Mouse (Mus musculus) hindbrain, embryonic 13.5 days (tissue): ENCODE data around the gene Rin2. TPM values are rescaled to one million over a fixed set of nuclear protein-coding genes. Genes with fewer than 3 reads are reported as not detected.

Experiments
- ATAC-seq: fragments of 200-750 bp; cut with Nextera tagmentation; 2 replicates; pipeline ENCODE4 v1.8.0; 2017; ENCODE audit warnings: moderate TSS enrichment; ENCODE audit not compliant: low FRiP score
- H3K27ac ChIP-seq: fragments of 300-500 bp; sonication (generic); 2 replicates; pipeline ENCODE4 v1.5.1; 2015; ENCODE audit warnings: inconsistent platforms, mild to moderate bottlenecking, moderate library complexity
- H3K27me3 ChIP-seq: fragments of 300-500 bp; sonication (generic); 2 replicates; pipeline ENCODE4 v1.6.1; 2015; ENCODE audit warnings: mild to moderate bottlenecking, inconsistent platforms
- H3K36me3 ChIP-seq: fragments of 300-500 bp; sonication (generic); 2 replicates; pipeline ENCODE4 v1.6.1; 2015; ENCODE audit warnings: mild to moderate bottlenecking, inconsistent platforms
- H3K4me1 ChIP-seq: fragments of 300-500 bp; sonication (generic); replicated peaks from 2 replicates; pipeline ENCODE4 v1.6.1; 2015; ENCODE audit warnings: inconsistent platforms
- H3K4me2 ChIP-seq: fragments of 300-500 bp; sonication (generic); 2 replicates; pipeline ENCODE4 v1.6.1; 2015; ENCODE audit warnings: inconsistent platforms, mild to moderate bottlenecking, moderate library complexity
- H3K4me3 ChIP-seq: fragments of 300-500 bp; sonication (generic); 2 replicates; pipeline ENCODE4 v1.5.1; 2015; ENCODE audit warnings: mild to moderate bottlenecking, inconsistent platforms
- H3K9ac ChIP-seq: fragments of 300-500 bp; sonication (generic); 2 replicates; pipeline ENCODE4 v1.6.1; 2015; ENCODE audit warnings: mild to moderate bottlenecking, inconsistent platforms
- H3K9me3 ChIP-seq: fragments of 300-500 bp; sonication (generic); 2 replicates; pipeline ENCODE4 v1.6.1; 2016; ENCODE audit warnings: inconsistent platforms
- WGBS: fragments of 180-500 bp; shearing (Covaris S2); methylation state at CpG from one replicate; pipeline ENCODE4 v1.1.7; 2015; 5-methylcytosine and 5-hydroxymethylcytosine counted together
- polyA plus RNA-seq: library from polyadenylated mRNA; unstranded; fragments of >200 nt; fragmentation: Nextera tagmentation; extraction: Ambion mirVana; gene quantifications from 2 replicates; pipeline ENCODE4 v1.2.1, GENCODE M21; 2015

Gene Rin2
- polyA plus RNA-seq, 1 experiment from 2014 or later: 15.4 TPM

DNA sequence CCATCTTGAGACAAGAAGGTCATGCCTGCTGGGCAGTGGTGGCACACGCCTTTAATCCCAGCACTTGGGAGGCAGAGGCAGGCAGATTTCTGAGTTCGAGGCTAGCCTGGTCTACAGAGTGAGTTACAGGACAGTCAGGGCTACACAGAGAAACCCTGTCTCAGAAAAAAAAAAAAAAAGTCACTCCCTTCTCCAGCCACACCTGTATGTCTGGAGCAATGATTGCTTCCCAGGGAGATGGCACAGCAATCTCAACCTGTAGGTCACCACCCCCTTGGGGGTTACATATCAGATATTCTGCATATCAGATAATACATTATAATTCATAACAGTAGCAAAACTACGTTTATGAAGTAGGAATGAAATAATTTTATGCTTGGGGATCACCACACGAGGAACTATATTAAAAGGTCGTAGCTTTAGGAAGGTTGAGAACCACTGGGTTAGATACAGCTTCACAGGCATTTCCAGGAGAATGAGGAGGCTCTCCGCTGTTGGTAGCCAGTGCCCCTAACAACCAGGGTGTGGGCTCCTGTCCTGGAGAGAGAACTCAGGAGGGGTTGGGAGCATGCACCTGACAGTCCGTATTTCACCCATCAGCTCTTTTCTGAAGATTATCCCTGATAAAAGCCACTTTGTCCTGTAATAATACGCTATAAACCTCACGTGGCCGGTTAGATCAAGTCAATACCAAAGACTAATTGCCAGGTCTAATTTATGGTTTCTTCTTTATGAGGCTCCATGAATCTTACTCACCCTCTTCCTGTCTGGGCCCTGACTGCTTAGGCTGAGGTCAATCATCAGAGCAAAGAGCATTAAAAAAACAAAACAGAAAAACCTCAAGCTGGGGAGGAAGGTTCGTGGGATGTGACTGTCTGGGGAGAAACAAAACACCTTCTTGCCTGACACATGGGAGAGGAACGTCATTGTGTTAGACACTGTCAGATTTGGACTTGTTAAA is 166.2 kb downstream of the Rin2 start:
- Histone ChIP-seq H3K4me3 (no peak overlapping the region), H3K4me2 (no peak overlapping the region), H3K27ac (no peak overlapping the region), H3K9me3 (no peaks in the 10 kb centered on the region), H3K27me3 (no peaks in the 10 kb centered on the region), H3K36me3 (0 out of 2 replicates have a peak, but pooled peaks cover 4% of the 10 kb centered on the region), H3K9ac (no peak overlapping the region), H3K4me1 (peaks cover 6% of the 10 kb centered on the region)
- WGBS: 80% methylated on average over 12 of the region's 12 CpGs
- ATAC-seq: no peak

DNA sequence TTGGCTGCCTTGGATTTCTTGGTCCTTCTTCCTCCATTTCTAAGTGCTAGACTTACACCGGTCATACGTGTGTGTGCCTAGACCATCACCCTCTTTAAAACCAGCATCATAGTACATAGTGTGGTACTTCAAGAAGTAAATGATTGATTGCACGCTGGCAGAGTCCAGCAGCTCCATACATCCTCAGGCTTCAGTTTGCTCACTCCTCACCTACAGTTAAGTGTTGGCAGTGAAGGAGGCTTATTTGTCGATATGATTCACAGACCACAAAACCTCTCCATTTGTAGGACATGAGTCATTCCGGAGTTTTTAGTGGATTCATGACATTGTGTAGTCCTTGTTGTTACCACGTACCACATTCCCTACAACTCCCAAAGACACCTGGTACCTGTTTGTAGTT is 168.3 kb downstream of the Rin2 start:
- Histone ChIP-seq H3K4me2 (no peak overlapping the region), H3K36me3 (0 out of 2 replicates have a peak, but pooled peaks cover 12% of the 10 kb centered on the region), H3K4me3 (no peak overlapping the region), H3K27ac (no peak overlapping the region), H3K27me3 (no peaks in the 10 kb centered on the region), H3K9ac (no peak overlapping the region), H3K4me1 (peaks cover 6% of the 10 kb centered on the region), H3K9me3 (no peaks in the 10 kb centered on the region)
- WGBS: 93% methylated on average over 6 of the region's 6 CpGs
- ATAC-seq: no peak

DNA sequence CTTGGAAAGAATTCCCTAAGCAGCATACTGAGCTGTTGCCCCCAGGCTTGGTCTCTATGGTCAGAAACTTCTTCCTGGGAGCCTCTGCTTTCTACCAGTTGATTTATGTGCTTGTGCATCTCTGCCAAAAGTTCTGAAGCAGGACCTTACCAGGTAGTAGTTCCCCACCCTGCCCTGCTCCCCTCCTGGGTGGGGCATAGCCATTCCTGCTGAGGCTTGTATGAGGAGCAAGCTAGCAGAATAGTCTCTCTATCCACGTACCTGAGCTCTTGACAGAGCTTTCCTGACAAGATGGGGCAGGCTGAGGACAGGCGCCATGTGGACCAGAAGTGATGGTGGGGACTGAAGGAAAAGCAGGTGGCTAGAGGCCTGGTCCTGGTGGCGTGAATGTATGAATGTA is 171.6 kb downstream of the Rin2 start:
- Histone ChIP-seq H3K9me3 (no peaks in the 10 kb centered on the region), H3K4me1 (no peaks in the 10 kb centered on the region), H3K36me3 (peaks cover 21% of the 10 kb centered on the region), H3K27ac (no peak overlapping the region), H3K4me2 (no peak overlapping the region), H3K4me3 (no peak overlapping the region), H3K9ac (no peak overlapping the region), H3K27me3 (no peaks in the 10 kb centered on the region)
- WGBS: 93% methylated on average over 3 of the region's 3 CpGs
- no peak for ATAC-seq

DNA sequence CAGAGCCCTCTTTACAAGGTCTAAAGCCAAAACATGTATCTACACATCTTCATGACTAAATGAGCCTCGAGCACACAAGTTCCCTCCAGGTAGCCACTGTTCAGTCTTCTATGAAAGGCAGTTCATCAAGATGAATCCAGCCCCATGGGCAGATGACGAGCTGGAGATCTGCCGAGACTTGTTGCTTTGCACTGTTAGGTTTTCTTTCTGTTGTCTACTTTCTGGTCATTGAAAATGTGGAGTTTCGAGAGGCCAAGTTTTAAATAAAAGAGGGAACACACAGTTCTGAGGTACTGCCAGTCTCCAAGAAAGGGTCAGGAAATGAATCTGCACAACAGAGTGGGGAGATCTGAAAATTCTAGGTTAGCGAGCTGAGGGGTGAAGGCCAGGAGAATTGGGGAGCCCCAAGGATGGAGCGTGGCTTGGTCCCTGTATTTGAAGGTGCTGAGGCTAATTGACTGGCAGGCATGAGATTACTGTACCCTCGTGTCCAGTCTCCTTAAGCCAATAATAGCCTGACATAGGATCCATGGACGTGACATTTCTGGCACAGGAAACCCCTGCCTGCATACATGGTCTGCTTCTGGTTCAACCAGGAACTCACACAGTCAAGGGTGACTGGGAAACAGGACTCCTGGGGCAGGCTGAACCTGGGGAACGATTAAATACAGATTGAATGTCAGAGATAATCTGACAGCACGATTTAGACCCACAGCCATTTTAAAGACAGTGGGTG is 174.3 kb downstream of the Rin2 start:
- no peaks in the 10 kb centered on the region for H3K9me3 ChIP-seq
- H3K9ac ChIP-seq: no peak overlapping the region
- WGBS: 85% methylated on average over 10 of the region's 10 CpGs
- no peak overlapping the region for H3K4me3 ChIP-seq
- peak overlapping the region; percentile 4; the same call in 1 of the 2 replicates for H3K27ac ChIP-seq
- no peak overlapping the region for H3K4me2 ChIP-seq
- ATAC-seq: no peak
- H3K4me1 ChIP-seq: no peaks in the 10 kb centered on the region
- H3K27me3 ChIP-seq: no peaks in the 10 kb centered on the region
- H3K36me3 ChIP-seq: peaks cover 21% of the 10 kb centered on the region

DNA sequence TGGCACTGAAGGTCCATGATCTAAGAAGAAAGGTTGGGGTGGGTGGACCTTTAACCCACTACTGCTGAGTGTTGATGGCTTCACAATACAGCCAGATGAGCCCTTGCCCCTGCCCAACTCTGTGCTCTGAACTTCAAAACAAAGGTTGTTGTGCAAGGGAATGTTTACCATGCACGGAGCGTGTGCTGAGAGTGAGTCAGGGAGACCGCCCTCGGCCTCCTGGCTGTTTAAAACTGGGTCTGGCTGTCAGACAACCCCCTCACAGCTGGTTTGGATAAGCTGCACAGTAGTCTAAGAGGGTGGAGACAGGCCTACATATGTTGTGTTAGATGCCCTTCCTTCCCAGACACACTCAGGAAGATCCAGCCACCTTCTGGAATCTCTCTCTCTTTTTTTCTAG is 175.8 kb downstream of the Rin2 start:
- Histone ChIP-seq H3K9ac (no peak overlapping the region), H3K27ac (no peak overlapping the region), H3K9me3 (no peaks in the 10 kb centered on the region), H3K4me1 (no peaks in the 10 kb centered on the region), H3K36me3 (peaks cover 17% of the 10 kb centered on the region), H3K27me3 (no peaks in the 10 kb centered on the region), H3K4me2 (no peak overlapping the region), H3K4me3 (no peak overlapping the region)
- 42% methylated on average over 4 of the region's 4 CpGs for WGBS
- ATAC-seq: no peak

DNA sequence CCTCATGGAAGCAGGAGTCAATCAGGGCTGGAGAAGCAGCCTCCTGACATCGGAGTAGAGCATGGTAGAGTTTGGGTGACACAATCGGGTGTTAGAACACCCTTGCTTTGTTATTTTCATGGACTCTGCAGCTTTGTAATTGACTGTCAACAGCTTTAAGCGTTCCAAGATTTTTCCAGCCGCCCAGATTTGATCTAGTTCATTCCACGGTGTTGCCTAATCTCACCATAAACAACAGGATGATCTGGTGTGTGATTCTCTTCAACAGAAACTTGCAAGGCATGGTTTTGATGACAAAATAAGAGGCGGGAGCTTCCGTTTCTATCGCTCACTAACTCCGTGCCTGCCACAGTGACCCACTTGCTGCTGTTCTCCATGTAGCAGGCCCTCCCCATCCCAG is 180.8 kb downstream of the Rin2 start:
- Histone ChIP-seq H3K36me3 (no peaks in the 10 kb centered on the region; the same call in 1 of the 2 replicates), H3K9me3 (no peaks in the 10 kb centered on the region), H3K4me2 (no peak overlapping the region), H3K4me3 (no peak overlapping the region), H3K27ac (no peak overlapping the region), H3K27me3 (no peaks in the 10 kb centered on the region), H3K4me1 (peaks cover 27% of the 10 kb centered on the region), H3K9ac (no peak overlapping the region)
- WGBS: 91% methylated on average over 9 of the region's 9 CpGs
- no peak for ATAC-seq

DNA sequence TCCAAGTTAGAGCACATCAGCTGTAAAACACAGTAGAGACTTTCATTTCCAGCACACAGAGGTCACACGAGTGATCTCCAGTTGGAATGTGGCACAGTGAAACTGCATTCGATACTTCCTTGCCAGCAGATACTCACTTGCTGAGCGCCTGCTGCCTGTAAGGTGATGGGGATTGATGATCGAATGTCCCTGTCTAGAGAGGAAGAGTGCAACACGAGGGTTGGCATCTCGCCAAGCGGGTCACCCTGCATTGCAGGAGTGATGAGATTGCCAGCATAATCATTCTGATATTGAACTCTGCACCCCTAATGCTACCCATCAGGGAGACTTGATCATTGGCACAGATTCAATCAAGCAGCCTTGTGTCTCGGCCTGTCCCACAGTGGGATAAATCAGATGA is 182.8 kb downstream of the Rin2 start:
- H3K9ac ChIP-seq: no peak overlapping the region
- H3K27me3 ChIP-seq: no peaks in the 10 kb centered on the region
- H3K27ac ChIP-seq: no peak overlapping the region
- no peak overlapping the region for H3K4me2 ChIP-seq
- no peak overlapping the region for H3K4me3 ChIP-seq
- no peaks in the 10 kb centered on the region for H3K36me3 ChIP-seq
- no peaks in the 10 kb centered on the region for H3K9me3 ChIP-seq
- H3K4me1 ChIP-seq: peaks cover 33% of the 10 kb centered on the region
- WGBS: 76% methylated on average over 8 of the region's 8 CpGs
- ATAC-seq: no peak

DNA sequence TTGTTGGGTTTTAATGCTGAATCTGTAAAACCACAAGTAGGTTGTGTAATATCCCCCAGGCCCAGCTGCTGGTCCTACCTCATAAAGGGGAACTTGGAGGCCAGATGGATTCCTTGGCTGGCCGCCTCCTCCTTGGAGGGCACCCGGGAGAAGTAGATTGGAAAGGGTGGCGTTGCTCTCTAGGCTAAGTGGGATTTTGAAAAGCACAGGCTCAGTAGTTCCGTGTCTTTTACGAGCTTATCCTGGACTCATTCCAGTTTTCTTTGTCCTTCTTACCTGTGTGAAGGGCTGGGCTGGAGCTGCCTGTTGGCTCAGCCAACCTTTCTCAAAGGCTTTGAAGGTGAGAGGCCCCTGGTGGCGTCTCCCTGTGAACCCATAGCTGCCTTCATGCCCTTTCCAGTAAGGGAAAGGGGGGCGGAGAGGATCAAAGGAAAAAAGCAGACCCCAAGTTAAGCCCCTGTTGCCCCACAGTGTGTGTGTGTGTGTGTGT is 184.5 kb downstream of the Rin2 start:
- Histone ChIP-seq H3K4me3 (peak overlapping the region; percentile 36), H3K4me2 (peak overlapping the region; percentile 56), H3K27me3 (no peaks in the 10 kb centered on the region), H3K36me3 (0 out of 2 replicates have a peak, but pooled peaks cover 3% of the 10 kb centered on the region), H3K9me3 (no peaks in the 10 kb centered on the region), H3K4me1 (peaks cover 38% of the 10 kb centered on the region), H3K27ac (peak overlapping the region; percentile 85), H3K9ac (0 out of 2 replicates have a peak overlapping the region, but pooled peaks have one; percentile 62)
- 50% methylated on average over 7 of the region's 7 CpGs for WGBS
- peak; percentile 28 for ATAC-seq

DNA sequence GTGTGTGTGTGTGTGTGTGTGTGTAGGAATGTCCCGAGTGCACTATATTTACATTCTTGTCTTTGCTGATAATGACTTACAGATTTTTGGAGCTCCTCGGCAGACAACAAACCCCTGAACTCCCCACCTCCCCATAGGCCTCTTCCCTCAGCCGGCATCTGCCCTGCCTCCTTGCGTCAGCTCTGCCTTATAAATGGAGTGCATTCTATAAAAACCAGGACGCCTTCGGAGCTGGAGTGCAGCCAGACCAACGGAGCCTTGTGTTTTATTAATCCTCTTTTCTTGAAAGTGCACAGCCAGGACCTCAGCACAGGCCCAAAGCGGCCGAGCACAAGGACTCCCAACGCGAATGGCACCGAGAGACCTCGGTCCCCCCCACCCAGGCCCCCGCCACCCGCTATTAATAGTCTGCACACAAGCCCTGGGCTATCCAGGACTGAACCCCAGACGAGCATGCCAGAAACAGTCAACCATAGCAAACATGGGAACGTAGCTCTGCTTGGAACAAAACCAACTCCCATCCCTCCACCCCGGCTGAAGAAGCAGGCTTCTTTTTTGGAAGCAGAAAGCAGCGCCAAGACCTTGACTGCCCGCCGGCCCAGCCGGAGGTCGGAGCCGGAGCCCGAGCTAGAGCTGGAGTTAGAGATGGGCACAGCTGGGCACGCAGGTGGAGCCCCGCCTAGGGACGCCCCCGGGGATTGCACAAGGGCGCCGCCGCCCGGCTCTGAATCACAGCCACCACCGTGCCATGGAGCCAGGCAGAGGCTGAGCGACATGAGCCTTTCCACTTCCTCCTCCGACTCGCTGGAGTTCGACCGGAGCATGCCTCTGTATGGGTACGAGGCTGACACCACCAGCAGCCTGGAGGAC is 185.2 kb downstream of the Rin2 start:
- Histone ChIP-seq H3K9ac (peak overlapping the region; percentile 62), H3K27me3 (no peaks in the 10 kb centered on the region), H3K4me3 (peak overlapping the region; percentile 36), H3K9me3 (no peaks in the 10 kb centered on the region), H3K36me3 (0 out of 2 replicates have a peak, but pooled peaks cover 3% of the 10 kb centered on the region), H3K4me1 (peaks cover 38% of the 10 kb centered on the region), H3K27ac (peak overlapping the region; percentile 85), H3K4me2 (peak overlapping the region; percentile 56)
- WGBS: 10% methylated on average over 40 of the region's 40 CpGs
- peak; percentile 86 for ATAC-seq

DNA sequence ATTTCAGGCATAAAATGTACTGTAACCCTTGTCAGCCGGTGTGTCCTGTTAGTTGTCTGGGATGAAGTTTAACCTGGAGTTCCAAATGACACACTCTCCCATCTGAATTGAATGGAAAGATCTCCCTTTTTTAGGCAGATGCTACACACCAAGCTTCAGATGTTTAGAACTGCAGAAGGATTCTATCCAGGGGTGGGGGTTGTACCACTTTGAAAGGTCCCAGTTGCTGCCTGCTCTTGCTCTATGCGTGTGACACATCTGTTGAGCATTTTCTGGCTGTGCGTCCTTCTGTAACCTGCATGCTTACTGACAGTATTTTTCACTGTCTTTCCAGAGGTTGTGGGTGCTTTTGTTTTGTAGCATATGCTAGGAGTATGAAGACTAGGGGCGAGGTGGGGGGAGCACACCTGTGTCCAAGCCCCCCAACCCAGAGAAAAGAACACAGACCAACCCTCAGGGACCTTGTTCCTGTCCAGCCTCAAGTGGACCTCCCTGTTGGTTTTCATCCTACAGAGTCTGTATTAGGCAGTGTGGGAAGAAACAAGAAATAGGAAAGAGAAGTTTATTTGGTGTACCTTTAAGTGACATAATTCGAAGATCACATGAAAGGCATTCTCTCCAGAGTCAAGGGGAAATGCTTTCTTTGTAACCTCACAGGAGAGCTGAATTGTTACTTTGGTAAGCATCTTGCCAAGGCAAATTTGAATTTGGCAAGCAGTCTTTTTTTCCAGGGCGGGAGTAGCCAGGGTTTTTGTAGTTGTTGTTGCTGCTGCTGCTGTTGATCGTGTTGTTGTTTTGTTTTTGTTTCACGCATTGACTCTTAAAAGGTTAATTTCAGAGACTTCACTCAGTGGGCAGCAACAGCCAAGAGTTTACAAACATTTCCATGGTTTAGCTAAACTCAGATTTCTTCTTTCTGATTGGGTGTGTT is 186.4 kb downstream of the Rin2 start:
- Histone ChIP-seq H3K36me3 (0 out of 2 replicates have a peak, but pooled peaks cover 3% of the 10 kb centered on the region), H3K9me3 (no peaks in the 10 kb centered on the region), H3K27ac (peak overlapping the region; percentile 85), H3K4me1 (peaks cover 38% of the 10 kb centered on the region), H3K4me2 (peak overlapping the region; percentile 56), H3K27me3 (no peaks in the 10 kb centered on the region), H3K9ac (peak overlapping the region; percentile 62), H3K4me3 (peak overlapping the region; percentile 36)
- WGBS: 59% methylated on average over 8 of the region's 8 CpGs
- ATAC-seq: no peak
